Mouse (Mus musculus) heart, postnatal 0 days (tissue): ENCODE measurements at regions not wholly inside any gene's neighbourhood (a gene's known extent, or its start where the extent isn't known, plus 50 kb on each side); places are given as distances from the start of the nearest gene placed in this dataset.
"Not testable (repeated sequence)": the region's sequence is repeated elsewhere in the genome, so short reads cannot be mapped to it uniquely, and the experiment has no call there.

ENCODE experiments used
- ATAC-seq: fragments of 200-750 bp; cut with Nextera tagmentation; 2 replicates; pipeline ENCODE4 v1.8.0; 2017; ENCODE audit warnings: low read depth, moderate number of reproducible peaks, moderate library complexity; ENCODE audit not compliant: insufficient read depth
- DNase-seq: peaks from one replicate; pipeline ENCODE4 v3.0.0-alpha.2; 2016; ENCODE audit warnings: low spot score
- H3K27ac ChIP-seq: fragments of 300-500 bp; sonication (generic); 2 replicates; pipeline ENCODE4 v1.5.1; 2014; ENCODE audit warnings: low read depth, mild to moderate bottlenecking
- H3K27me3 ChIP-seq: fragments of 300-500 bp; sonication (generic); 2 replicates; pipeline ENCODE4 v1.6.1; 2014; ENCODE audit warnings: low read length, mixed read lengths; ENCODE audit not compliant: control insufficient read depth, insufficient read depth
- H3K36me3 ChIP-seq: fragments of 300-500 bp; sonication (generic); replicated peaks from 2 replicates; pipeline ENCODE4 v1.6.1; 2014; ENCODE audit warnings: low read length, mixed read lengths; ENCODE audit not compliant: control insufficient read depth, insufficient read depth
- H3K4me1 ChIP-seq: fragments of 300-500 bp; sonication (generic); 2 replicates; pipeline ENCODE4 v1.6.1; 2014; ENCODE audit warnings: antibody characterized with exemption; ENCODE audit not compliant: control insufficient read depth, insufficient read depth
- H3K4me2 ChIP-seq: fragments of 300-500 bp; sonication (generic); 2 replicates; pipeline ENCODE4 v1.6.1; 2014; ENCODE audit warnings: low read depth, mild to moderate bottlenecking, low read length, moderate library complexity
- H3K4me3 ChIP-seq: fragments of 300-500 bp; sonication (generic); 2 replicates; pipeline ENCODE4 v1.5.1; 2014; ENCODE audit warnings: low read depth, low read length
- H3K9ac ChIP-seq: fragments of 300-500 bp; sonication (generic); replicated peaks from 2 replicates; pipeline ENCODE4 v1.6.1; 2014; ENCODE audit warnings: low read depth, low read length, mixed read lengths
- H3K9me3 ChIP-seq: fragments of 300-500 bp; sonication (generic); replicated peaks from 2 replicates; pipeline ENCODE4 v1.6.1; 2016; ENCODE audit warnings: low read length; ENCODE audit not compliant: control insufficient read depth
- CTCF ChIP-seq: IDR thresholded peaks from 2 replicates; pipeline ENCODE4 v1.5.1; 2016; ENCODE audit warnings: antibody characterized with exemption, control low read depth, low read depth
- EP300 ChIP-seq: IDR thresholded peaks from 2 replicates; pipeline ENCODE4 v1.6.1; 2016; ENCODE audit warnings: antibody characterized with exemption, low read depth
- WGBS: fragments of 180-500 bp; shearing (Covaris S2); extraction: QIAGEN DNeasy Blood & Tissue Kit; methylation state at CpG from one replicate; pipeline ENCODE4 v1.1.7; 2014; 5-methylcytosine and 5-hydroxymethylcytosine counted together

DNA sequence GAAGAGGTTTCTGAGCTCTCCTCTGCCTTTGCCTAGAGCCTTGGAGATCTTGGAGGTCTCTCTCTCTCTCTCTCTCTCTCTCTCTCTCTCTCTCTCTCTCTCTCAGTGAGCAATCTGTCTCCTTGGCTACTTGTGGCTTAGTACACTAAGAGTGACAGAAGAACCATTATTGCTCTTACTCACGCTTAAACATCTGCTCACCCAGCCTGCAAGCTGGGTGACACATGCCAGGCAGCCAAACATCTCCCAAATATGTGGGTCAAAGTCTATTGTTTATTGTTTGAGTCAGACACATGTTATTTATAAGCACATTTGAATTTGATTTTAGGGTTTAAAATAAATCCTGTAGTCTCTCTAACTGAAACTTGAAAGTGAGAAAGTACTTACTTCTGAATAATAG is 72.7 kb downstream of the Ccdc71l start:
- Histone ChIP-seq H3K36me3 (no peaks in the 10 kb centered on the region), H3K4me3 (no peak overlapping the region), H3K4me2 (no peak overlapping the region), H3K9me3 (no peaks in the 10 kb centered on the region), H3K27me3 (no peaks in the 10 kb centered on the region), H3K4me1 (0 out of 2 replicates have a peak, but pooled peaks cover 5% of the 10 kb centered on the region), H3K9ac (no peak overlapping the region), H3K27ac (no peak overlapping the region)
- ATAC-seq (no peak), DNase-seq (no peak)
- no peak for TF ChIP-seq EP300
- no peak for TF ChIP-seq CTCF
- WGBS = 51% methylated on average over 1 of the region's 1 CpGs

DNA sequence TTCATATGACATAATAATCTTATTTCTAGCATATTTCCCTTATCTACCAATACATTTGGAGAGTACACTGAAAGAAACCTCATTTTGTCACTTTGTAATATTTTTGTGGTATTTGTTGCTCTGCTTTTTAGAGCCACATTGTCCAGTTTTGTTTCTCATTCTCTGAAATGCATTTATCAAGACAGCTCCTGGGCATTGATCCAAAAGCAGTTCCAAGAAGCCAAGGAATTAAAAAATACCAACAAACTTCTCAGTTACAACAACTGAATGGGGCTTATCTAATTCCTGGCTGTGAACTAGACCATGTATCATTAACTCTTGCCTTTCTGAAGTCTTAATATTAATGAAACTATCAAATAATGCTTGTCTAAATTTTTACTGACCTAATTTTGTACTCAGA is 76.3 kb downstream of the Ccdc71l start:
- H3K9ac ChIP-seq = no peak overlapping the region
- TF ChIP-seq CTCF = no peak
- no peak for TF ChIP-seq EP300
- no peaks in the 10 kb centered on the region for H3K9me3 ChIP-seq
- DNase-seq (peak; percentile 36), ATAC-seq (no peak)
- H3K4me1 ChIP-seq = 0 out of 2 replicates have a peak, but pooled peaks cover 5% of the 10 kb centered on the region
- H3K27me3 ChIP-seq = no peaks in the 10 kb centered on the region
- H3K4me2 ChIP-seq = no peak overlapping the region
- H3K4me3 ChIP-seq = no peak overlapping the region
- no peaks in the 10 kb centered on the region for H3K36me3 ChIP-seq
- no peak overlapping the region for H3K27ac ChIP-seq

DNA sequence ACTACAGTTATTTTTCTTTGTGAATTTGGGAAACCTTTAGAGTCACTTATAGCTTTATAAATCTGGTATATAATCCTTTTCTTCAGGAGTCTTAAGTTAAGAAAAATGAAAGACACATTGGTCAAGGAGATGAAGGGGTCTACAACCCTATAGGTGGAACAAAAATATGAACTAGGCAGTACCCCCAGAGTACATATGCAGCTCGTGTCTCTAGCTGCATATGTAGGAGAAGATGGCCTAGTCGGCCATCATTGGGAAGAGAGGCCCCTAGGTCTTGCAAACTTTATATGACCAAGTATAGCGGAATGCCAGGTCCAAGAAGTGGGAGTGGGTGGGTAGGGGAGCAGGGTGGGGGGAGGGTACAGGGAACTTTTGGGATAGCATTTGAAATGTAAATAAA is 76.7 kb downstream of the Ccdc71l start:
- DNase-seq, H3K9ac ChIP-seq, H3K9me3 ChIP-seq, H3K4me1 ChIP-seq, ATAC-seq, H3K4me2 ChIP-seq, H3K36me3 ChIP-seq, H3K27me3 ChIP-seq, H3K27ac ChIP-seq, H3K4me3 ChIP-seq: not testable (repeated sequence)
- 77% methylated on average over 3 of the region's 3 CpGs for WGBS

DNA sequence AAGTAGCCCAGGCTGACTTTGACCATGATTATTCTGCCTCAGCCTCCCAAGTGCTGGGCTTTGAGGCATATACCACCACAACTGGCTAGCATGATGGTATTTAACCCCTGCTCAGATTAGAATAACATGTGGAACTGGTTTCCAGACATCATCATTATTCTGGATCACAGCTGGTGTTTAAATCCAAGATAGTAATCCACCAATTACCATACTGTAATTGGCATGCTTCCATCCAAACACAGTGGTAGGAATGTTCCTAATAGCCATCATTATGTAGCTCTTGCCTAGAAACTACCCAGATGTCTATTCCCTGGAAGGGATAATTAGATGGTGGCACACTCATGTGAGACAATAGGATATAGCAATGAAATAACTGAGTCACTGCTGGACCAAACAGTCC is 77.4 kb downstream of the Ccdc71l start:
- Histone ChIP-seq H3K27me3 (no peaks in the 10 kb centered on the region), H3K4me3 (no peak overlapping the region)

DNA sequence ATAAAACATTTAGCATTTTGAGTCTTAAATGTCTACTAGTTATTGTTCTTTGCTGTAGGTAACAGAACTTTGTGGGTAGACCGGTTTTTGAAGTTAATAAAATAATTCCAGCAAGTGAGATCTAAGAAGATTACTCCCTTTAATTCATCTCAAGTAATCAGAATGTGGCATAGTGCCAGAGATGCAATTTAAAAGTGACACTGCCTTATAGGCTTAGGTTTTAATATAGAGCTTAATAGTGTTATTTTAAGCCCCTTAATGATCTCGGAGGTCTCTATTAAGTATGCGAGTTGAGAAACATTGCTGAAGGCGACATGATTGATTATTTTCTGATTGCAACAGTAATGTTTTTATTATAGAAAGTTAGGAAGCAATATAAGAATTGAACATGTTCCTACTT is 78.3 kb downstream of the Ccdc71l start:
- no peak overlapping the region for H3K4me2 ChIP-seq
- no peak overlapping the region for H3K4me3 ChIP-seq
- no peak for DNase-seq
- no peak overlapping the region for H3K27ac ChIP-seq
- TF ChIP-seq EP300 (no peak), CTCF (no peak)
- H3K4me1 ChIP-seq = 0 out of 2 replicates have a peak, but pooled peaks cover 5% of the 10 kb centered on the region
- H3K9ac ChIP-seq = no peak overlapping the region
- ATAC-seq = no peak
- no peaks in the 10 kb centered on the region for H3K36me3 ChIP-seq
- no peaks in the 10 kb centered on the region for H3K27me3 ChIP-seq
- no peaks in the 10 kb centered on the region for H3K9me3 ChIP-seq
- 76% methylated on average over 4 of the region's 4 CpGs for WGBS

More for the DNA sequence above, 77.4 kb downstream of the Ccdc71l start:
- DNase-seq = no peak
- H3K4me1 ChIP-seq = 0 out of 2 replicates have a peak, but pooled peaks cover 5% of the 10 kb centered on the region
- H3K27ac ChIP-seq = no peak overlapping the region
- H3K4me2 ChIP-seq = no peak overlapping the region
- TF ChIP-seq EP300 (no peak), CTCF (no peak)
- H3K9ac ChIP-seq = no peak overlapping the region
- no peaks in the 10 kb centered on the region for H3K9me3 ChIP-seq
- ATAC-seq = no peak
- H3K36me3 ChIP-seq = no peaks in the 10 kb centered on the region

DNA sequence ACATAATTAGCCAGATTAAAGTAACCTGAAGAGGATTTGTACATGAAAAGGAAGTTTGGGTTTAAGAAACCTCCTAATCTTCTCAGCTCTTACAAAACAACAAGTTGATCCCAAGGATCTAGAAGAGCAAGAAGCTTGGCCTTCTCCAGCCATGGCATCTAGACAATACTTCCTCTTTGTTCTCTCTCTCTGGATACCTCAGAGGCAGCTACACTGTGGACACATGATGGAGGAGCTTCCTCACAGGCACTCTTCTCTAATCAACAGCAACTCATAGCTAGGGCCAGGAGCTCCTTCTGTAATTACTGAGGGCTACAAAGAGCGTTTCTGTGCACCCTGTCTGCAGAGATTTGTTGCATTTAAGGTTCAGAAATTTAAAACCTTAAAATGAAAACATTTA is 79.9 kb downstream of the Ccdc71l start:
- no peaks in the 10 kb centered on the region for H3K9me3 ChIP-seq
- ATAC-seq (no peak), DNase-seq (no peak)
- H3K4me3 ChIP-seq = no peak overlapping the region
- H3K4me2 ChIP-seq = no peak overlapping the region
- 0 out of 2 replicates have a peak, but pooled peaks cover 5% of the 10 kb centered on the region for H3K4me1 ChIP-seq
- no peak for TF ChIP-seq EP300
- no peak for TF ChIP-seq CTCF
- H3K27ac ChIP-seq = no peak overlapping the region
- H3K27me3 ChIP-seq = no peaks in the 10 kb centered on the region
- WGBS = 63% methylated on average over 1 of the region's 1 CpGs
- no peak overlapping the region for H3K9ac ChIP-seq
- no peaks in the 10 kb centered on the region for H3K36me3 ChIP-seq
